Mouse (Mus musculus) urinary bladder, adult 18-20 months (tissue): Measurements from ENCODE around the gene Rpl39l.
"Not testable (repeated sequence)": the region's sequence is repeated elsewhere in the genome, so short reads cannot be mapped to it uniquely, and the experiment has no call there.

Experiments
- DNase-seq, 2 experiments: peaks; one replicate each; pipeline ENCODE4 v3.0.0; 2022; ENCODE audit warnings: low spot score in 2 of 2, mixed read lengths in 2 of 2

Gene Rpl39l

DNA sequence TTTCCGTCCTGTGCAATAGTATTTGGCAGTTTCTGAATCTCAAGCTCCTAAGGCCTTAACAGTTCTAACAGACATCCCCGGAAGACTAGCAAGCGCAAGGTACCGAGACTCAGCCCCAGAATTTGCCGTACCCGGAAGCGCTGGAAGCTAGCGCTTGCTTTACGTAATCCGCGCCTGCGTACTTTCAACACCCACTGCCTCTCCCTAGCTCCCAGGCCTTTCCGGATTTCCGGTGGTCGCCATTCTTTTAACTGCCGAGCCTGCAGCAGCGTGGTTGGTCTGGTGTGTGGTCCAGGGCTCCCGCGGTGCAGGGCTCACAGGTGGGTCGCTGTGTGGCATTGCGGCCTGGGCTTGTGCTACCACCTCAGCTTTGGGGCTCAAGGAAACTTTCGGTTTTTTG lies at the start of gene Rpl39l:
TSS of gene Rpl39l (plus strand) at position 222 of the 400 bp plus-strand sequence.
- no peak for DNase-seq

DNA sequence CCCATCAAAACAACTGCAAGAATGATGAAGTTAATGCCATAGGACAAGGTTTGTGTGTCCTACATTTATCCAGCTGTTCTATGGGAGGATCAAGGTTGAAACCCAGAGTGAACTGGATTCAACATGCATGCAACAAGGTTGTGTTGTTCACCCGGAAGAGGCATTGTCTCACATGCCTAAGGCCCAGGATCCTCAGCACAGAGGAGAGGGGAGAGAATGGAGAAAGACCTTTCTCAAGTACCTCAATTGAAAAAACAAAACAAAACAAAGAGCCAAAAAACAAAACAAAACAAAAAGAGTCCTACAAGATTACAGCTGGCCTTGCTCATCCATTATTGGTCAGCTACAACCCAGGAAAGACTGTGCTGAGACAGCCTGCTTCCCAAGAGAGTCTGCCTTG lies 42.4 kb upstream of the Rpl39l start:
- DNase-seq = no peak

DNA sequence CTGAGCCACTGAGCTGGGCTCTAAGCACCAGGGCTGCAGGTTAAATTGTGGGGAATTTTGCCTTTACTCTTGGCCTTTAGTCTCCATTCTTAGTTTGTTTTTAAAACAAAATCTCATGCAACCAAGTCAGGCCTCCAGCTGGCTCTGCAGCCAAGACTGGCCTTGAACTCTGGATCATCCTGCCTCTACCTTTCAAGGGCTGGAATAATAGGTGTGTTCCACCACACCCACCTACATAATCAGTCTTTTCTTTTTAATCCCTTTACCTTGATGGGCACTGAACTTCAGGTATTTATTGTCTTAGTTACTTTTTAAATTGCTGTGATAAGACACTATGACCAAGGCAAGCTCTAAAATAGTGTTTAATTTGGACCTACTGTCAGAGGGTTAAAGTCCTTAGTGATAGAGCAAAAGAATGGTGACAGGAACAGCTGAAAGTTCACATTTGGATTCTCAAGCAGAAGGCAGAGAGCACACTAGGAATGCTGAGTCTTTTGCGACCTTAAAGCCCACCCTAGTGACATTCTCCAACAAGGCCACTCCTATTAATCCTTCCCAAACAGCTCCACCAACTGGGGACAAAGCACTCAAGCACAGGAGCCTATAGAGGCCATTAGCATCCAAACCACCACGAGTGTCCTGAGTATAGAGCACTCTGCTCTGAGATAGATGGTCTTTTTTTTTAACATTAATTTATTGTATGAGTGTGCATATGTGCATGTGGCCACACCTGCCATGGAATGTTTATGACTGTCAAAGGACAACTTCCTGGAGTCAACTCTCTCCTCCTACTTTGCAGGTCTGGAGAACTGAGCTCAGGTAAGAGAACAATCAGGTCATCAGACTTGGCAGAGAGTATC lies 40.7 kb upstream of the Rpl39l start:
- DNase-seq = no peak

DNA sequence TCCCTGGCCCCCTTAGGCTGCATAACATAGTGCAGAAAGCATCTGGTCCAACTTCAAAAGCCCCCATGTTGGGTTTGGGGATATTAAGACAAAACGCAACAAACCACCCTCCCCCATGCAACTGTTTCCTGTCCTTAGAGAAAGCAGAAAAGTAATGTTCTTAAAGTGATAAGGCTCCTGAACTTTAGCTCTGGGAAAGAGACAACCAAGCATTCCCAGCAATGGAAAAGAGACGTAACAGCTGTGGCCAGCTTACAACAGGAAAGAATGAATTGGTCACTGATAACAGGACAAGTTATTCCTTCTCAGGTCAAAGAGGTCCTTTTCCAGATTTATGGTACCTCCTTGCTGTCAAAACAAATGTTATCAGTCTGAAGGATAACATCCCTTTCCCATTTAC lies 26.9 kb upstream of the Rpl39l start:
- DNase-seq = no peak

DNA sequence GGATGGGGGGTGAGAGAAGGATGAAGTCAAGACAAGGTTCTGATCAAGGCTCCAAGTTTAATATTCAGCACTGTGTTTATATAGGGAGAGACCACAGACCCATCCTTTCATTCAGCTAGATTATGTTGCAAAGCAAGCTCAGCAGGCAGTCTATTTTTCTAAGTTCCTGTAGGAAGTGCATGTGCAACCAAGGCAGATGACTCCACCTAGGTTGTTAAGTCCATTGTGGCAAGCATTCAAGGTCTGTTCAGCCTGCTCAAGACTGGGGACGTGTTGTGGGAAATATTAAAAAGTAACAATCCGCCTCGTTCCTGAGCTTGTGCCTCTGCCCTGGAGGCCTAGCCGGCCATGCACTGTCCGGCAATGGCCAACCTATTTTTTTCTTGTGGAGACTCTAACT lies 22.6 kb upstream of the Rpl39l start:
- DNase-seq = no peak

DNA sequence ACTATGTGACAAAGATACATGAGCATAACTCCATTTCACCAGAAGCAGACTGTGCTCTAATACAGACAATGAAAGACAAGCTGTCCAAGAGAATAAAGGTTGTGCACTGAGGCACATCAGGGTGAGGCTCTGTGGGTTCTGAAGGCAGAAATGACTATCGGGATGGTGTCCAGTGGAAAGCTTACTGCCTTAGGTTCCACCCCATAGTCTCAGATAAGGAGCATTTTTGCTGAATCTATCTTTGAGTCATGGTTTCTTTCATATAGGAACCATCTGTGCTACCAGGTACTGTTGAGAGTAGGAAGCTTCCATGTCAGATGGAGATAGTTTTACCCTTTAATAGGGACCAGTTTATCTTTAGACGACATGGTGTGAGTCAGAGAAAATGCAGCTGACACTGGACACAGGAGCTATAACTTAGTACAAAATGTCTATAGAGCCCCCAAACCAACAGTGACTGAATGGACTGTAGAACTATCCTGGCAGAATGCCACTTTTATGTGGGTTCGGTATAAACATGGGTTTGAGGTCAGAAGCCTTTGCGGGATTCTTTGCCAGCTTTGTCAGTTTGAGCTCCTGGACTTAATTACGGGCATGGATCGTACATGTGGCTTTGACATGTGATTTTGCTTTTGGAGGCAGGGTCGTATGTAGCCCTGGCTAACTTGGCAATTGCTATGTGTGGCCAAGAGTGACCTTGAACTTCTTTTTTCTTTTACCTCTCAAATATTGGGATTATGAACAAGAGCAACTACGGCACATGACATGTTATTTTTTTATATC lies 712 bp upstream of the Rpl39l start:
- DNase-seq = no peak

DNA sequence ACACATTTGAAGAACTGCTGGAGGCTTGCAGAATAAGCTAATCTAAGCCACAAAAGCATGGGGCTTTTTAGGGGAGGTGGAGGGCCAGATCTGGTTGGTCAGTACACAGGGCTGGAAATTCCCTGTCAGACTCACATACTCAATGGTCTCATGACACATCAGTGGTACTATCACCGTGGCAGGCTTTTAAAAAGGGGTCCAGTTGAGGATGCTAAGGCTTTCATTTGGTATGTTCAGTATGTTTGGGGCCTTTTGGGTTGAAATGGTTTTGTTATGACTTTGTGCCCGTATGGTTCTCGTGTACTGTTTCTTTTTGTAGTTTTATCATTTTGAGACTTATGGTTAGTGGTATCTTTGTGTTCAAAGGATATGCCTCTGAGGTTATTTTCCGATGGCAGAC lies 1.2 kb downstream of the Rpl39l start:
- DNase-seq = no peak

DNA sequence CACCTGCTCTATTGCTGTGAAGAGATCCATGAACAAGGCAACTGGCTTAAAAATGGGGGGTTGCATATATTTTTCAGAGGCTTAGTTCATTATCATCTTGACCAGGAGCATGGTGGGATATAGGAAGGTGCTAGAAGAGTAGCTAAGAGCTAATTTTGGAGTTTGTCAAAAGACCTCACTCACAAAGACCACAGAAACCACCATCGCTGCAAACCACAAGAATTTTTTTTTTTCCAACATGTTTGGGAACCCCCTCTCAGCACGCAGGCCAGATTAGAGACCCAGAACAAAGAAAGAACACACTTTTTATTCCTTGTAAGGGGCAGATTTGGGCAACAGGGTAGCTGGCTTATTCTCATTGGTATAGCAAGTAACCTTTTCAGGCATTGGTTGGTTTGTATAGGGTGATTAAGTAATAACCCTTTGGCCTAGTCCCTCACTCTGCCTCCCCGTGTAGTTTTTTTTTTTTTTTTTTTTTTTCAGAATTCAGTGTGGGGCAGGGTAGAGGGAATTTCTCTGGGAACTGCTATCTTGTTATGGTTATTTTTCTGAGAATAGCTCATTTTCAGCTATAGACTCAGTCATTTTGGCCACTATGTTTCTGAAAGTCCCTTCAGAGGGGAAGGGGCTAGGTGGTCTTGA lies 2.3 kb downstream of the Rpl39l start:
- DNase-seq = no peak

DNA sequence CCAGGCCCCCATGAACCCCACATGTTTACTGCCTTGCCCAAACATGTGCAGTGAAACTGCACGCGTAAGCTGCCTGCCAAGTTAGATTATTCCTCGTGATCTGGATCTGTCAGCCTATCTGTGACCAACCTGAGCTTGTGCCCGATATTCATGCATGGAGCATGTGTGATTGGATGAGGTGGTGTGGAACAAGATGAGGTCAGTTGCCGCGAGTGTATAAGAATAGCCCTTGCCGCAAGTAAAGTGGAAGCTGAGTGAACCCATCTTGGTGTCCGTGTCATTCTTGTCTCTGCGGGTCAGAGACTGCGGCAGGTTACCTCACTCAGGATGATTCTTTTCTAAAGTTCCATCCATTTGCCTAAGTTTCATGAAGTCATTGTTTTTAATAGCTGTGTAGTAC lies 17.4 kb downstream of the Rpl39l start:
- DNase-seq = not testable (repeated sequence)

DNA sequence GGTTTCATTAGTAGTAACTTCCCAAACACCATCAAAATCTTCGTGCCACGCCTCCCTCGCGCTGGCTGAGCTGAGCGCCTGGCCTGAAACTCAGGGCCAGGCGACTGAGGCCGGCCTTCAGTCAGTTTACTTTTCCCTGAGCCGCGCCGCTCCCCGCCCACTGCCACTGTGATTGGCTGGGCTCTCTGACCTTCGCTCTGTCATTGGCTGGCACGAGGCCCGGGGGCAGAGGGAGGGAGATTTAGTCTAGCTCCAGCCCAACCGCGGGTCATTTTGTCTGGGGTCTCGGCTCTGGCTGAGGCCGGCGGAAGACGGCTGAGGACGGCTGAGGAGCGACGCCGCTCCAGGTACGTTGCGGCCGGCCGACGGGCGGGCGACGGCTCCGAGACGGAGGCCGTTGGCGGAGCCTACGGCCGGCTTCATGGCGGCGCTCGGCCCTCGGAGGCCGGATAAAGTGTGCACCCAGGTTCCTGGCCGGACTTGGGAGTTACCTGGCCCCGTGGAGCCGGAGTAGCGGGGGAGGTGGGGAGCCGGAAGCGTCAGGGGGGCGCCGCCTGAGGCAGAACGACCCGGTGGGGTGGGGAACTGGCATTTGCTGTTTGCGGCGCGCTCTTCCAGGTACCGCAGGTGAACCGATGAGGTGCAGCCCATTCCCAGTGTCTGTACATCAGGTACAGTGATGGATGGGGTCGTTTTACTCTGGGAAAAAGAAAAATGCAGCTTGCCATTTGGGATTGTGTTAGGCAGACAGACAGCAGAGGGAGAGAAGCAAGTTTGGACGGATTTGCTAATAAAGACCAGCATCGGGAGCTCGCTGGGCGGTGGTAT lies 22.9 kb downstream of the Rpl39l start, which contains the start of gene Atf7ip2:
TSS of gene Atf7ip2 (plus strand) at position 34 of the 828 bp plus-strand sequence.
- peak; percentile 80 to 82 for DNase-seq

DNA sequence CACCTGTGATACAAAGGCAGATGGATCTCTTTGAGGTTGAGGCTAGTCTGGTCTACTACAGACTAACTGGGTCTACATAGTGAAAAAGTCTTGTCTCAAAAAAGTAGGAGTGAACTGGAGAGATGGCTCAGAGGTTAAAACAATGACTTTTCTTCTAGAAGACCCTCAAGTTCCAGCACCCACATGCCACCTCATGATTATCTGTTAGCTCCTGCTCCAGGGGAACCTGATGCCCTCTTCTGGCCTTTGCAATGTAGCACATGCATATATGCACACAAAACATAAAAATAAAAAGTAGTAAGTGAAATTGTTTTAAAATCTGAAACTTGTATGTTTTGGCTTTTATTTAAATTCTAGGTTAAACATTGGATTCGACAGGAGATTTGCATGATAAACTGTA lies 38.8 kb downstream of the Rpl39l start:
- DNase-seq = no peak

DNA sequence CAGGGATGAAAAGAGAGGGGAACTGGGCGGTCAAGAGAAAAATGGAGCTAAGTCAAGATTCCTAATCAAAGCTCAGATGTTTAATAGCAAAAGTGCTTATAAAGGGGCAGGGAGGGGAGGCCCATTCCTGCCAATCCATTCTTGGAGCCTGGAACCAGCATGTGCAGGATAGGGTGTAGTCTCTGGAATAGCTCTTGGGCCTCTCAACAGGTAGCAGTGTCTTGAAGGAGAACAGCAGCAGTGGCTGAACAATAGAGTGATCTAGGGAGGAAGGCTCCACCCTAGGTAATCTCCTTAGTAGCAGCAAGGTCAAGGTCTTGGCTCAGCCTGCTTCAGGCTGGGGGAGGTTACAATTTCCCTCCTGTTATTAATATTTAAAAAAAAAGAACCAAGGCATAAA lies 46.3 kb downstream of the Rpl39l start:
- not testable (repeated sequence) for DNase-seq

DNA sequence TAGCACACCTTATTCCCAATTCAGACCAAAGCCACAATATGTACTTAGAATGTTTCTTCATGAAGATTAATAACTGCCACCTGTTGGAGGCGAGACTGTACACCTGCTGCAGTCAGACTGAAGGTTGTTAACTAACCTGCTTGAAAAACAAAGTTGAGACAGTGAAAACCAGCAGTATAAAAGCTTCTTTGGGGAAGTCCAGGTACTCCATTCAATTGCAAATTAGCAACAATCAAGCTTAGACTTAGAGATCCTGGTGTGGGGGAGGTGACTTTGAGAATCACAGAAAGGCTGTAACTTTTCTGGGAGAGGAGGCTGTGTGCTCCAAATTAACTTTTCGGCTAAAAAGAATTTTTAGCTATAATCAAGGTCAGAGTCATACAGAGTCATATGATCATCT lies 47.0 kb downstream of the Rpl39l start:
- not testable (repeated sequence) for DNase-seq
